Mouse (Mus musculus) heart, embryonic 15.5 days (tissue): ENCODE measurements around the gene Kif22. TPM values are rescaled to one million over a fixed set of nuclear protein-coding genes. Genes with fewer than 3 reads are reported as not detected.
"Not testable (repeated sequence)": the region's sequence is repeated elsewhere in the genome, so short reads cannot be mapped to it uniquely, and the experiment has no call there.

ENCODE experiments used
- ATAC-seq: fragments of 200-750 bp; cut with Nextera tagmentation; replicated peaks from 2 replicates; pipeline ENCODE4 v1.8.0; 2017; ENCODE audit warnings: low read depth, moderate TSS enrichment; ENCODE audit not compliant: insufficient number of reproducible peaks, insufficient read depth, low FRiP score
- H3K27ac ChIP-seq: fragments of 300-500 bp; sonication (generic); 2 replicates; pipeline ENCODE4 v1.5.1; 2015; ENCODE audit warnings: mild to moderate bottlenecking, inconsistent platforms
- H3K27me3 ChIP-seq: fragments of 300-500 bp; sonication (generic); 2 replicates; pipeline ENCODE4 v1.6.1; 2015; ENCODE audit warnings: inconsistent platforms
- H3K36me3 ChIP-seq: fragments of 300-500 bp; sonication (generic); 2 replicates; pipeline ENCODE4 v1.6.1; 2015; ENCODE audit warnings: mild to moderate bottlenecking, inconsistent platforms
- H3K4me1 ChIP-seq: fragments of 300-500 bp; sonication (generic); replicated peaks from 2 replicates; pipeline ENCODE4 v1.6.1; 2015; ENCODE audit warnings: inconsistent platforms
- H3K4me2 ChIP-seq: fragments of 300-500 bp; sonication (generic); 2 replicates; pipeline ENCODE4 v1.6.1; 2015; ENCODE audit warnings: inconsistent platforms, mild to moderate bottlenecking, moderate library complexity
- H3K4me3 ChIP-seq: fragments of 300-500 bp; sonication (generic); 2 replicates; pipeline ENCODE4 v1.5.1; 2015; ENCODE audit warnings: mild to moderate bottlenecking, inconsistent platforms
- H3K9ac ChIP-seq: fragments of 300-500 bp; sonication (generic); 2 replicates; pipeline ENCODE4 v1.6.1; 2015; ENCODE audit warnings: mild to moderate bottlenecking, inconsistent platforms
- H3K9me3 ChIP-seq: fragments of 300-500 bp; sonication (generic); replicated peaks from 2 replicates; pipeline ENCODE4 v1.6.1; 2016; ENCODE audit warnings: inconsistent platforms
- WGBS: fragments of 180-500 bp; shearing (Covaris S2); methylation state at CpG from one replicate; pipeline ENCODE4 v1.1.7; 2015; ENCODE audit warnings: mixed read lengths; 5-methylcytosine and 5-hydroxymethylcytosine counted together
- polyA plus RNA-seq: library from polyadenylated mRNA; unstranded; fragments of >200 nt; fragmentation: Nextera tagmentation; extraction: Ambion mirVana; gene quantifications from 2 replicates; pipeline ENCODE4 v1.2.1, GENCODE M21; 2015

Gene Kif22
- 67.5 and 81.9 TPM in 2 replicates for polyA plus RNA-seq

GRCm38 (mm10) chr7:127041851-127042672, at the start of gene Kif22:
Gene Kif22 (minus strand): TSS chr7:127042471.
- WGBS = under 1% methylated on average over 53 of the region's 53 CpGs
- peak within 1 kb of the TSS; percentile 85 for H3K4me2 ChIP-seq

GRCm38 (mm10) chr7:127091114-127091896, 49.0 kb upstream of the Kif22 start, which contains the start of gene AI467606:
Gene AI467606 (plus strand): TSS chr7:127091359.
- Histone ChIP-seq H3K9ac (no peak within 1 kb of the TSS), H3K4me2 (peak within 1 kb of the TSS; percentile 29; the same call in 1 of the 2 replicates), H3K9me3 (no peaks in the 10 kb centered on the region), H3K27ac (peak within 1 kb of the TSS; percentile 37; the same call in 1 of the 2 replicates), H3K27me3 (no peaks in the 10 kb centered on the region), H3K4me3 (peak within 1 kb of the TSS; percentile 17; the same call in 1 of the 2 replicates), H3K4me1 (peaks cover 6% of the 10 kb centered on the region), H3K36me3 (no peaks in the 10 kb centered on the region)
- WGBS = 61% methylated on average over 16 of the region's 16 CpGs
- peak; percentile 51 for ATAC-seq

More at GRCm38 (mm10) chr7:127041851-127042672, at the start of gene Kif22:
- Histone ChIP-seq H3K4me1 (peaks cover 21% of the 10 kb centered on the region), H3K27me3 (no peaks in the 10 kb centered on the region), H3K27ac (peak within 1 kb of the TSS; percentile 79), H3K9me3 (no peaks in the 10 kb centered on the region), H3K4me3 (peak within 1 kb of the TSS; percentile 91), H3K9ac (peak within 1 kb of the TSS; percentile 82), H3K36me3 (peaks cover 11% of the 10 kb centered on the region)
- ATAC-seq = peak; percentile 80

GRCm38 (mm10) chr7:127090154-127091113, 48.2 kb upstream of the Kif22 start:
- peak overlapping the region; percentile 37; the same call in 1 of the 2 replicates for H3K27ac ChIP-seq
- ATAC-seq = peak; percentile 15; the same call in 1 of the 2 replicates
- WGBS = 83% methylated on average over 20 of the region's 20 CpGs

GRCm38 (mm10) chr7:127088901-127089845, 46.9 kb upstream of the Kif22 start:
- H3K9me3 ChIP-seq = no peaks in the 10 kb centered on the region
- WGBS = 17% methylated on average over 27 of the region's 27 CpGs
- H3K4me3 ChIP-seq = peak overlapping the region; percentile 39
- no peak for ATAC-seq
- H3K4me2 ChIP-seq = peak overlapping the region; percentile 61
- peaks cover 6% of the 10 kb centered on the region for H3K4me1 ChIP-seq
- H3K27ac ChIP-seq = peak overlapping the region; percentile 13; the same call in 1 of the 2 replicates
- H3K36me3 ChIP-seq = no peaks in the 10 kb centered on the region
- peak overlapping the region; percentile 38 for H3K9ac ChIP-seq
- no peaks in the 10 kb centered on the region for H3K27me3 ChIP-seq

More at GRCm38 (mm10) chr7:127090154-127091113, 48.2 kb upstream of the Kif22 start:
- no peaks in the 10 kb centered on the region for H3K9me3 ChIP-seq
- H3K4me1 ChIP-seq = peaks cover 6% of the 10 kb centered on the region
- no peak overlapping the region for H3K9ac ChIP-seq
- H3K4me3 ChIP-seq = no peak overlapping the region
- H3K4me2 ChIP-seq = peak overlapping the region; percentile 18; the same call in 1 of the 2 replicates
- H3K36me3 ChIP-seq = no peaks in the 10 kb centered on the region
- H3K27me3 ChIP-seq = no peaks in the 10 kb centered on the region

- 80% methylated on average over 3 of the region's 3 CpGs for WGBS
- Histone ChIP-seq H3K27me3 (no peaks in the 10 kb centered on the region), H3K9me3 (no peaks in the 10 kb centered on the region), H3K9ac (no peak overlapping the region), H3K27ac (no peak overlapping the region), H3K4me1 (peaks cover 6% of the 10 kb centered on the region), H3K4me3 (no peak overlapping the region), H3K4me2 (no peak overlapping the region), H3K36me3 (no peaks in the 10 kb centered on the region)
- ATAC-seq = no peak
Measured at GRCm38 (mm10) chr7:127088083-127088482, 45.8 kb upstream of the Kif22 start.

- 60% methylated on average over 6 of the region's 6 CpGs for WGBS
- H3K9me3 ChIP-seq, H3K27ac ChIP-seq, H3K27me3 ChIP-seq, H3K4me2 ChIP-seq, ATAC-seq, H3K4me1 ChIP-seq, H3K4me3 ChIP-seq, H3K9ac ChIP-seq, H3K36me3 ChIP-seq: not testable (repeated sequence)
Measured at GRCm38 (mm10) chr7:127087278-127088010, 45.2 kb upstream of the Kif22 start, which contains the start of gene Zg16. Gene Zg16 (minus strand): TSS chr7:127087328.

- H3K36me3 ChIP-seq, ATAC-seq, H3K27ac ChIP-seq, H3K9me3 ChIP-seq, H3K4me3 ChIP-seq, H3K9ac ChIP-seq, H3K4me1 ChIP-seq, H3K4me2 ChIP-seq, H3K27me3 ChIP-seq: not testable (repeated sequence)
- 32% methylated on average over 6 of the region's 6 CpGs for WGBS
Measured at GRCm38 (mm10) chr7:127085751-127086150, 43.5 kb upstream of the Kif22 start.

- Histone ChIP-seq H3K4me3 (no peak overlapping the region), H3K27me3 (no peaks in the 10 kb centered on the region), H3K4me1 (peaks cover 6% of the 10 kb centered on the region), H3K9me3 (no peaks in the 10 kb centered on the region), H3K27ac (no peak overlapping the region), H3K9ac (no peak overlapping the region), H3K4me2 (no peak overlapping the region), H3K36me3 (no peaks in the 10 kb centered on the region)
- WGBS = 81% methylated on average over 2 of the region's 2 CpGs
- ATAC-seq = no peak
Measured at GRCm38 (mm10) chr7:127084794-127085193, 42.5 kb upstream of the Kif22 start.

GRCm38 (mm10) chr7:127083689-127084088, 41.4 kb upstream of the Kif22 start:
- Histone ChIP-seq H3K4me3 (no peak overlapping the region), H3K9ac (no peak overlapping the region), H3K4me1 (peaks cover under 1% of the 10 kb centered on the region), H3K27me3 (no peaks in the 10 kb centered on the region), H3K27ac (no peak overlapping the region), H3K9me3 (no peaks in the 10 kb centered on the region), H3K36me3 (no peaks in the 10 kb centered on the region), H3K4me2 (no peak overlapping the region)
- WGBS = 71% methylated on average over 4 of the region's 4 CpGs
- ATAC-seq = no peak
